Mouse (Mus musculus) liver, adult 2 months (tissue): ENCODE measurements around the gene Phf21b.

ENCODE experiments used
- CTCF ChIP-seq: fragments of 200-500 bp; IDR thresholded peaks from 2 replicates; pipeline ENCODE4 v1.5.1; 2011; ENCODE audit warnings: low read depth, low read length, control low read depth
- POLR2A ChIP-seq: fragments of 200-500 bp; IDR thresholded peaks from 2 replicates; pipeline ENCODE4 v1.6.1; 2011; ENCODE audit warnings: low read length, control low read depth; ENCODE audit not compliant: insufficient read depth; ENCODE audit errors: extremely low read depth

- no peak for TF ChIP-seq CTCF
- TF ChIP-seq POLR2A = no peak
These were observed 110.0 kb downstream of the Phf21b start for GRCm38 (mm10) chr15:84745831-84746230.
